Mouse (Mus musculus) limb, embryonic 15.5 days (tissue): ENCODE data around the gene Npas1. TPM values are rescaled to one million over a fixed set of nuclear protein-coding genes. Genes with fewer than 3 reads are reported as not detected.

ENCODE experiments used
- ATAC-seq: fragments of 200-750 bp; cut with Nextera tagmentation; 2 replicates; pipeline ENCODE4 v1.8.0; 2017; ENCODE audit warnings: low read depth, moderate TSS enrichment; ENCODE audit not compliant: insufficient number of reproducible peaks, low FRiP score, low TSS enrichment
- H3K27ac ChIP-seq: fragments of 300-500 bp; sonication (generic); 2 replicates; pipeline ENCODE4 v1.5.1; 2015; ENCODE audit warnings: moderate library complexity, mild to moderate bottlenecking, inconsistent platforms
- H3K27me3 ChIP-seq: fragments of 300-500 bp; sonication (generic); 2 replicates; pipeline ENCODE4 v1.6.1; 2015; ENCODE audit warnings: inconsistent platforms
- H3K36me3 ChIP-seq: fragments of 300-500 bp; sonication (generic); 2 replicates; pipeline ENCODE4 v1.6.1; 2015; ENCODE audit warnings: inconsistent platforms
- H3K4me1 ChIP-seq: fragments of 300-500 bp; sonication (generic); 2 replicates; pipeline ENCODE4 v1.6.1; 2015; ENCODE audit warnings: inconsistent platforms
- H3K4me2 ChIP-seq: fragments of 300-500 bp; sonication (generic); 2 replicates; pipeline ENCODE4 v1.6.1; 2015; ENCODE audit warnings: mild to moderate bottlenecking, inconsistent platforms
- H3K4me3 ChIP-seq: fragments of 300-500 bp; sonication (generic); 2 replicates; pipeline ENCODE4 v1.5.1; 2015; ENCODE audit warnings: mild to moderate bottlenecking, inconsistent platforms
- H3K9ac ChIP-seq: fragments of 300-500 bp; sonication (generic); 2 replicates; pipeline ENCODE4 v1.6.1; 2015; ENCODE audit warnings: inconsistent platforms
- H3K9me3 ChIP-seq: fragments of 300-500 bp; sonication (generic); 2 replicates; pipeline ENCODE4 v1.6.1; 2016; ENCODE audit warnings: inconsistent platforms
- WGBS: fragments of 180-500 bp; shearing (Covaris S2); methylation state at CpG from one replicate; pipeline ENCODE4 v1.1.7; 2015; 5-methylcytosine and 5-hydroxymethylcytosine counted together
- polyA plus RNA-seq: library from polyadenylated mRNA; unstranded; fragments of >200 nt; fragmentation: Nextera tagmentation; extraction: Ambion mirVana; gene quantifications from 2 replicates; pipeline ENCODE4 v1.2.1, GENCODE M21; 2015

Gene Npas1
- polyA plus RNA-seq, 1 experiment from 2014 or later = 0.22 TPM

DNA sequence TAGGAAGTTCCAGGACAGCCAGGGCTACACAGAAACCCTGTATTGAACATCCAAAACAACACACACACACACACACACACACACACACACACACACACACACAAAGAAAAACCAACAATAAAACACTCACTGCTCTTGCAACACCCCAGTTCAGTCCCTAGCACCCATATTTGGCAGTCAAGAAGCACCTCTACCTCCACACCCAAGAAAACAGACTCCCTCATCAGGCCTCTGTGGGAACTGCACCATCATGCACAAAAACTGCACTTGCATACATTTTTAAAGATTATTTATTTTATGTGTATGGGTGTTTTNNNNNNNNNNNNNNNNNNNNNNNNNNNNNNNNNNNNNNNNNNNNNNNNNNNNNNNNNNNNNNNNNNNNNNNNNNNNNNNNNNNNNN lies 36.3 kb downstream of the Npas1 start:
- no peak for ATAC-seq
- H3K4me3 ChIP-seq = no peak overlapping the region

DNA sequence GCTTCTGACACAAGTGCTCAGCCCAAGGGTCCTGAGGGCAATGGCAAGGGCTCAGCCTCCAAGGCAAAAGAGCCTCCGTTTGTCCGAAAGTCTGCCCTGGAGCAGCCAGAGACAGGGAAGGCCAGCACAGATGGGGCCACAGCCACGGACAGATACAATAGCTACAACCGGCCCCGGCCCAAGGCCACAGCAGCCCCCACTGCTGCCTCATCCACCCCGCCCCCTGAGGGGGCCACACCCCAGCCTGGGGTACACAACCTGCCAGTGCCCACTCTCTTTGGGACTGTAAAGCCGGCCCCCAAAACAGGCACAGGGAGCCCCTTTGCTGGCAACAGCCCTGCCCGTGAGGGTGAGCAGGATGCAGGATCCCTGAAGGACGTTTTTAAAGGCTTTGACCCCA lies 42.4 kb downstream of the Npas1 start:
- Histone ChIP-seq H3K27ac (no peak overlapping the region), H3K9me3 (no peaks in the 10 kb centered on the region), H3K4me3 (no peak overlapping the region), H3K9ac (no peak overlapping the region), H3K4me1 (no peaks in the 10 kb centered on the region), H3K27me3 (no peaks in the 10 kb centered on the region), H3K4me2 (no peak overlapping the region), H3K36me3 (peaks cover 78% of the 10 kb centered on the region)
- ATAC-seq = no peak
- WGBS = 83% methylated on average over 9 of the region's 9 CpGs

More for the DNA sequence above, 36.3 kb downstream of the Npas1 start:
- no peaks in the 10 kb centered on the region for H3K9me3 ChIP-seq
- 0 out of 2 replicates have a peak, but pooled peaks cover 2% of the 10 kb centered on the region for H3K4me1 ChIP-seq
- H3K4me2 ChIP-seq = no peak overlapping the region
- H3K27me3 ChIP-seq = no peaks in the 10 kb centered on the region
- peaks cover 16% of the 10 kb centered on the region for H3K36me3 ChIP-seq
- no peak overlapping the region for H3K27ac ChIP-seq
- no peak overlapping the region for H3K9ac ChIP-seq

DNA sequence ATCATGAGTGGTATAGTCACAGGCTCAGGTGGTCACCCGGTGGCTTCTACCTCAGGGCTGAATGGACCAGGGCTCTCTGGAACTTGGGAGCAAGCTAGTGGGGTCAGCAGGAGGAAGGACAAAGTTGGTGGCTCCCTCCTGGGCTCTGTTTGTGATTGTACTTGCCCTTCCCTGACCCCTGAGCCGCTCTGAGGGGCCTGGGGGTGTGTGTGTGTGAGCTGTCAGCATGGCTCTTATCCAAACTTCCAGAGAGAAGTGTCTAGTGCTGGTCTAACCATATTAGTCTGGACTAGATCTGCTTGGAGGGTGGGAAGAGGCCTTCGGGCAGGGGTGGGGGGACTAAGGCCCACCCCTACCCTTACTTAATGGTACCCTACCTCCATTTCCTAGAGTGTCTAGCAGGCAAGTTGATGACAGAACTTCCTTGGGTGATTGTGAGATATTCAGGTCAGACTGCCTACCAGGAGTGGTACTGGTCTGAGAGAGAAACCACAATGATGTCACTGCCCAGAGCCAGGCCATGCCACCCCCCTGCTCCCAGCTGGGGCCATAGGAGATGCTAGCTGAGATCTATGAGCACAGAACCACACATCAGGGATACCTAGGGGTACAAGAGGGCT lies 44.1 kb downstream of the Npas1 start:
- WGBS = 74% methylated on average over 3 of the region's 3 CpGs
- ATAC-seq = no peak
- Histone ChIP-seq H3K9ac (no peak overlapping the region), H3K9me3 (no peaks in the 10 kb centered on the region), H3K4me1 (no peaks in the 10 kb centered on the region), H3K27ac (no peak overlapping the region), H3K4me2 (no peak overlapping the region), H3K36me3 (peaks cover 94% of the 10 kb centered on the region), H3K27me3 (no peaks in the 10 kb centered on the region), H3K4me3 (no peak overlapping the region)

DNA sequence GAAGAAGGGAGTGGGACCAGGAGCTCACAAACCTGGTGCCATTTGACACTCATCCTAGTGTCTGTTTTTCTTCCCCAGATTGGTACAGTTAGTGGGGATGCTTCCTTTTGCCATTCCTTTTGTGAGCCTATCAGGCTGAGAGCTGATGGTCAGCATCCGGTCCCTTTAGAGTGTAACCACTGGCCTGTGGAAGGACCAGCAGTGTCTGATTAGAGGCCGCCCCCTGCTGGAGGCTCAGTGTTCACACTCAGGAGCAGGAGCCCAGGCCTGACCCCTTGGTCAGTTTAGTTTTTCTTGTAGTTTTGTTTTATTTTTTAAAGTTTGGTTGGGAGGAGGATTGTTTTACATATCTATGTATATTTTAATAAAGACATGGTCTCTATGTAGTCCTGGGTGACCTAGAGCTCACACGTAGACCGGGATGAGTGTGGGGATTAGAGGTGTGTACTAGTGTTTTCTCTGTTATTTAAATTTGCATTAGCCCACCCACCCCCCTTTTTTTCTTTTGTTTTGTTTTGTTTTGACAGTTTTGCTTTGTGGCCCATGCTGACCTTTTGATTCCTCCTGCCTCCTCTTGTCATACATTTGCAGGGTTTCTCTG lies 51.3 kb downstream of the Npas1 start:
- Histone ChIP-seq H3K36me3 (peaks cover 97% of the 10 kb centered on the region), H3K27me3 (no peaks in the 10 kb centered on the region), H3K4me1 (no peaks in the 10 kb centered on the region), H3K4me2 (no peak overlapping the region), H3K4me3 (no peak overlapping the region), H3K9me3 (no peaks in the 10 kb centered on the region), H3K27ac (no peak overlapping the region), H3K9ac (no peak overlapping the region)
- no peak for ATAC-seq
- WGBS = 70% methylated on average over 4 of the region's 4 CpGs

DNA sequence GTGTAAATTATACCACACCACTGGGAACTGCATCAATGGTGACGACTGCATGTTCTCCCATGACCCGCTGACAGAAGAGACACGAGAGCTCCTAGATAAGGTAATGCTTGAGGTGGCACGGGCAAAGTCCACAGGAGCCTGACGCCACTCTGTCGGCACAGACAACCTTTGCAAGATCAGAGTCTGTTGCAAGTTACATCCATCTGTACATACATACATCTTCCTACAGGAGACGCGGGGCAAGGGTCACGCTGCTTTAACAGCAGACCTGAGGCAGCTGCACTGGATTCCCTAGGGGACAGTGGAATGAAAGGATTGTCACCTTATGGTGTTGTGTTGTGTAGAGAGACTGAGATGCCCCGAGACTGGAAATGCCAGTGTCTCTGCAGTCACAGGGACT lies 51.8 kb downstream of the Npas1 start:
- Histone ChIP-seq H3K4me2 (no peak overlapping the region), H3K4me3 (no peak overlapping the region), H3K27ac (no peak overlapping the region), H3K36me3 (peaks cover 97% of the 10 kb centered on the region), H3K27me3 (no peaks in the 10 kb centered on the region), H3K9ac (no peak overlapping the region), H3K9me3 (no peaks in the 10 kb centered on the region), H3K4me1 (no peaks in the 10 kb centered on the region)
- WGBS = 91% methylated on average over 10 of the region's 10 CpGs
- no peak for ATAC-seq

DNA sequence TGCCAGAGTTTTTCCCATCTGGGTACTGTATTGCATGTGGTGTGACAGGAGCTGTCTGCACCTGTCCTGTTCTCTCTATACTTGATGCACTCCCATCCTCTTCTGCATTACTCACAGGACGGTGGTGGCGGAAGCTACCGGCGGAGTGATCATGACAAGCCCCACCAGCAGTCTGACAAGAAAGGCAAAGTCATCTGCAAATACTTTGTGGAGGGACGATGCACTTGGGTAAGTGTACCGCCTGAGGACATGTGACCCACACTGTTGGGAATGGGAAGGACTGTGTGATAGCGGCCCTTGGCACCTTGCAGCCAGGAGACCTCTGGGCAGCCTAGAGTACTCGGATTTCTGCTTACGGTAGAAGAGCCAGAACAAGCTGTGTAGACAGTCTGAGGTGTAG lies 53.8 kb downstream of the Npas1 start:
- no peak overlapping the region for H3K4me2 ChIP-seq
- H3K9me3 ChIP-seq = no peaks in the 10 kb centered on the region
- no peak overlapping the region for H3K27ac ChIP-seq
- H3K4me1 ChIP-seq = no peaks in the 10 kb centered on the region
- 90% methylated on average over 9 of the region's 9 CpGs for WGBS
- no peaks in the 10 kb centered on the region for H3K27me3 ChIP-seq
- no peak for ATAC-seq
- H3K36me3 ChIP-seq = peaks cover 97% of the 10 kb centered on the region
- no peak overlapping the region for H3K9ac ChIP-seq
- H3K4me3 ChIP-seq = no peak overlapping the region

DNA sequence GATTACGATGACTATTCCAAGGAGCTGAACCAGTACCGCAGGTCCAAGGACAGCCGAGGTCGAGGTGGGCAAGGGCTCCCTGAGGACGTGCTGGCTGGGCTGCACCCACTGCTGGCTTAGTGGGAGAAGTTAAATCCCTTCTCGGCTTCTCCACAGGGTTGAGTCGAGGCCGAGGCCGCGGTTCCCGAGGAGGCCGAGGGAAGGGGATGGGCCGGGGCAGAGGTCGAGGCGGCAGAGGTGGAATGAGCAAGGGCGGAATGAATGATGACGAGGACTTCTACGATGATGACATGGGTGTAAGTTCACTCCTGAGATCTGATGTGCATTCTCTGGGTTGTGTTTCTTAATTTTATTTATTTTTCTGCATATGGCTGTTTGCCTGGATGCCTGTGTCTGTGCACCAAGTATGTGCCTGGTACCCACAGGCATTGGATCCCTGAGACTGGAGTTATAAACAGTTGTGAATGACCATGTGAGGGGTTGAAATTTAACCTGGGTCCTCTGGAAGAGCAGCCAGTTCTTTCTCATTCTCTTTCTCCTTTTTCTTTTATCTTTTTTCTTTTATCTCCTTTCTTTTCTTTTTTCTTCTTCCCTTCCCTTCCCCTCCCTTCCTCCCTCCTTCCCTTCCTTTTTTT lies 55.2 kb downstream of the Npas1 start:
- 89% methylated on average over 18 of the region's 18 CpGs for WGBS
- Histone ChIP-seq H3K9ac (no peak overlapping the region), H3K36me3 (peaks cover 97% of the 10 kb centered on the region), H3K27ac (no peak overlapping the region), H3K27me3 (no peaks in the 10 kb centered on the region), H3K9me3 (no peaks in the 10 kb centered on the region), H3K4me2 (no peak overlapping the region), H3K4me1 (no peaks in the 10 kb centered on the region), H3K4me3 (no peak overlapping the region)
- no peak for ATAC-seq

DNA sequence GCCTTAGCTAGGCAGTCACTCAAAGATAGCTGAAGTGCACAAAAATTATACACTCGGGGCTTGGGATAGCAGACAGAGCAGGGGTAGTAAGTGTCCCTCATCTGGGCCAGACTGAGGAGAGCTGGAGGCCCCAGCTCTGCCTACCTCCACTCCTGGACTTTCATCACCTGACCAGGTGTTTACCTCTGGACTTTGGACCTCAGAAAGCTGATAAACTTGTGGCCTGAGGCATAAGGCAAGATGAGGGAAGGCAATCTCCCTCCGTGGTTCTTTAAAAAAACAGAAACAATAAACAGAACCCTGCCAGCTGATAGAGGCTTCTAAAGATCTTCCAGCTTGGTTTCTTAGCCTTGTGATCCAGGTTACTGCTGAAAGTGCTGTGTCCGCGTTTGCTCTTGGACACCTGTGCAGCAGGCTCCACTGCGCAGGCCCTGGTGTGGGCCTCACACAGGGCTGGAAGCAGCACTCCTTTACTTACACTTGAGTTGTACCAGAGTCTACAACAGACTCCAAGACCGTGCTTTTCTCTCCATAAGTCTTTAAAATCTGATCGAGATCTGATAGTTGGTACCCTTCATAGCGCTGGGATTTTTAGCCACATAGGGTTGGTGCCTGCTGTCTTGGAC lies 56.9 kb downstream of the Npas1 start:
- H3K4me3 ChIP-seq = no peak overlapping the region
- 88% methylated on average over 8 of the region's 8 CpGs for WGBS
- H3K9ac ChIP-seq = no peak overlapping the region
- ATAC-seq = no peak
- H3K27me3 ChIP-seq = no peaks in the 10 kb centered on the region
- no peaks in the 10 kb centered on the region for H3K9me3 ChIP-seq
- H3K4me1 ChIP-seq = no peaks in the 10 kb centered on the region
- no peak overlapping the region for H3K27ac ChIP-seq
- H3K36me3 ChIP-seq = peaks cover 91% of the 10 kb centered on the region
- no peak overlapping the region for H3K4me2 ChIP-seq

DNA sequence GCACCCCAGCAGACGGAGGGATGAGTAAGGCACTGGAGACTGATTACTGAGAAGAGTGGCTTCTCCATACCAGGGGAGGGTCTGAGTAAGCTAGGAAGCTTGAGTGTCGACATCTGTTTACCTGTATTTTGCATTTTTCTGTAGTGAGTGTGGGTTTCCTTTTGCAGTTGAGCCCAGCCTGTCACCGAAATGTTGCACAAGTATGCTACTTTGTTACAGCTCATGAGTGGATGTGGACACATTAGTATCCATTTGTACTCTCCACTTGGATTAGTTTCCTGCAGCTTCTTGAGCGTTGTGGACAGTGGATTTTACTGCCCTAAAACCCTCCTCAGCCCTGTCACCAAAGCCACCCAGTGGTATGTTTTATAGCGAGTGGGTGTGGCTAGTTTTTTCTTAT lies 58.8 kb downstream of the Npas1 start:
- H3K27ac ChIP-seq = no peak overlapping the region
- ATAC-seq = no peak
- H3K4me2 ChIP-seq = no peak overlapping the region
- no peaks in the 10 kb centered on the region for H3K27me3 ChIP-seq
- H3K4me1 ChIP-seq = 0 out of 2 replicates have a peak, but pooled peaks cover 2% of the 10 kb centered on the region
- no peaks in the 10 kb centered on the region for H3K9me3 ChIP-seq
- WGBS = 87% methylated on average over 5 of the region's 5 CpGs
- H3K36me3 ChIP-seq = peaks cover 78% of the 10 kb centered on the region
- H3K9ac ChIP-seq = no peak overlapping the region
- no peak overlapping the region for H3K4me3 ChIP-seq

DNA sequence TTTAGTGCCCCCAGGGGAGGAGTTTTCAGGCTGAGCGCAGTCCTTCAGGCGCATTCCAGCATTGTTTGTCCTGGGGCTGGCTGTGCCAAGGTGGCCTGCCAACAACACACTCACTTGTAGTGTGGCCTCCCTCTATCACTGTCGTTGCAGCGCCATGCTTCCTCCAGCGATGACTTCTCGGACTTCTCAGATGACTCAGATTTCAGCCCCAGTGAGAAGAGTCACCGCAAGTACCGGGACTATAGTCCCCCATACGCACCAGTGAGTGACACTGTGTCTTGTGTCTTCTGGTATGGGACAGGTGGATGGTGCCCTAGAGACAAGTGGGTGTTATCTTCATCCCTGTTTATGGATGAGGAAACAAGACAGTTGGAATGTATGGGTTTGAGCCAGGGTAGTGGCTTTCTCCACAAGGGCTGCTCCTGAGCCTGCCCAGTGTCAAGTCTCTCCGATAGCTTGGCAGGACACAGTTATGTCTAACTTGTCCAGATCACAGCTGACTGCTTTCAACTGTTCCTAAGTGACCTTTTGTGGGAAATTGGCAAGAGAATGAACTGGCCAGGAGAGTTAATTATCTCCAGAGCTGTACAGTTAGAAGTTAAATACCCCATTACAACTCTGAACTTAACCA lies 60.3 kb downstream of the Npas1 start:
- no peak overlapping the region for H3K4me2 ChIP-seq
- no peak for ATAC-seq
- H3K27ac ChIP-seq = no peak overlapping the region
- no peak overlapping the region for H3K9ac ChIP-seq
- WGBS = 81% methylated on average over 10 of the region's 10 CpGs
- H3K9me3 ChIP-seq = no peaks in the 10 kb centered on the region
- no peak overlapping the region for H3K4me3 ChIP-seq
- no peaks in the 10 kb centered on the region for H3K27me3 ChIP-seq
- H3K36me3 ChIP-seq = peaks cover 67% of the 10 kb centered on the region
- H3K4me1 ChIP-seq = peaks cover 6% of the 10 kb centered on the region; the same call in 1 of the 2 replicates

DNA sequence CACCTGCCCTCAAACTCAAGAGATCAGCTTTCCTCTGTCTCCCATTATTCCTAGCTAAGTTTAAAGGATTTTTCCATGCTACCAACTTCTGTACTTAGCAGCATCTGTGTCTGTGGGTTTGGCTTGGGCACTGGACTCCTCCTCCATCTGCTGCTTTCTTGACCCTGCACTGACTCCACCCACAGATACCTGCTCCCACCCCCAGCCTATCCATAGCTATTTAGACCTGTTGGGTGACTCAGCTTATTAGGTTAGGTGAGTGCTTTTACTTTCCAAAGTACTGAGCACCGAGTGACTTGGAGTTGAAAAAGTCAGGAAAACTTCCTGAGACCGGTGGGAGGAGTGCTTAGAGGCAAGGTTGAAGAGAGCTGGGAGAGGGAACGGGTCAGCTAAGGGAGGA lies 62.1 kb downstream of the Npas1 start:
- Histone ChIP-seq H3K9me3 (no peaks in the 10 kb centered on the region), H3K4me1 (peaks cover 8% of the 10 kb centered on the region; the same call in 1 of the 2 replicates), H3K4me2 (no peak overlapping the region), H3K4me3 (no peak overlapping the region), H3K27me3 (no peaks in the 10 kb centered on the region), H3K36me3 (peaks cover 51% of the 10 kb centered on the region), H3K27ac (peak overlapping the region; percentile 11; the same call in 1 of the 2 replicates), H3K9ac (no peak overlapping the region)
- no peak for ATAC-seq
- WGBS = 83% methylated on average over 3 of the region's 3 CpGs

DNA sequence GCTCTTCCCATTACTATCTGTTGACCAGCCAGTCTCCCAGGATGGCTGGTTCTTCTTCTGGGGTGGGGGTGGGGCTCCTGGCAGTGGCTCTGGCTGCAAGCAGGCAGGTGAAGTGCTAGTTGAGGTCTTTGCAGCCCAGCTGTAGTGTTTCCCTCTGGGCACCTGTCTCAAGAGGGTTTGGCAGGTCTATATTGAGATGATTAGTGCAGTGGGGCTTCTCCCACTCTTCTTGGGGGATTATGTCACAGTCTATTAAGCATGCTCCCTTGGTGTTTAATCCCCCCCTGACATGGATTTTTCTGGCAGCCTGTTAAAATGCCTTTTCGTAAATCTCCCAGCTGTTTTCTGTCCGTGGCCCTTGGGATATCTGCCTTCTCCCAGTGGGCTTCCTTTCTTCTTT lies 64.6 kb downstream of the Npas1 start:
- no peaks in the 10 kb centered on the region for H3K27me3 ChIP-seq
- peaks cover 8% of the 10 kb centered on the region; the same call in 1 of the 2 replicates for H3K4me1 ChIP-seq
- no peak overlapping the region for H3K9ac ChIP-seq
- peaks cover 27% of the 10 kb centered on the region for H3K36me3 ChIP-seq
- 66% methylated on average over 2 of the region's 2 CpGs for WGBS
- no peak overlapping the region for H3K4me2 ChIP-seq
- H3K27ac ChIP-seq = no peak overlapping the region
- no peak overlapping the region for H3K4me3 ChIP-seq
- H3K9me3 ChIP-seq = no peaks in the 10 kb centered on the region
- ATAC-seq = no peak
